Mouse (Mus musculus): Measurements from ENCODE around the gene Rufy1.

GRCm38 (mm10) chr11:50354162-50354561 is 76.8 kb downstream of the Rufy1 start, which contains the start of gene Cby3:
- TF ChIP-seq GATA1 (IDR thresholded peaks at IDR 0.05; ENCODE audit: borderline replicate concordance, low read length) (no peak), FLI1 (IDR thresholded peaks at IDR 0.05; ENCODE audit: low read length) (no peak)

Measured in megakaryocyte, embryonic 14.5 days (primary cell).